Mouse (Mus musculus): ENCODE measurements around the gene Syn3.

Syn3 gene

DNA sequence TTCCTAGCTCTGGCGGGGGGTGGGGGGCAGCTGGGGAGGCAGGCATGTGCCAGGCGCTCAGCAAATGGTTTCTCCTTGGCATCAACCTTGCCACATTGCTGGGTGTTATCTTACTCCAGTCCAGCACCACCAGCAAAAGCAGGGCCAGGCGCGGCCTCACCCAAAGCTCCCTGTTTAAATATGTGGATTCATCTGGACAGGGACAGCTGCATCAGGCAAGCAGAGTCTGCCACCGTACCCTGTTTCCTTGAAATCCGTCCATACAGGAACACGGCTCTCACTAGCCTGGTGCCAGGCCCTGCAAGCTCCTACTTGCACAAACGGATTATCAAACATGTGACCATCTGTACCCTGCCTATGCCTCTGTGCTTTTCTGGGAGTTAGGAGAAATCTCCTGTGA lies 177.5 kb downstream of the Syn3 start:
- in situ Hi-C loops (cut with MboI; ENCODE audit: unreplicated experiment in 2 of 2) = loop anchor here in 1 of 2 experiments (25.0 kb wide), 1 partner anchor 416 kb away; no protein-coding TSS in a partner anchor

- in situ Hi-C loops (cut with MboI; ENCODE audit: unreplicated experiment in 2 of 2) = loop anchor here in 1 of 2 experiments (25.0 kb wide), 1 partner anchor 417 kb away; no protein-coding TSS in a partner anchor
Observed at GRCm38 (mm10) chr10:86320204-86320603, 178.5 kb downstream of the Syn3 start.

GRCm38 (mm10) chr10:86319526-86319925 lies 179.2 kb downstream of the Syn3 start:
- in situ Hi-C loops (cut with MboI; ENCODE audit: unreplicated experiment in 2 of 2) = loop anchor here in 1 of 2 experiments (25.0 kb wide), 1 partner anchor 418 kb away; no protein-coding TSS in a partner anchor

- in situ Hi-C loops (cut with MboI; ENCODE audit: unreplicated experiment in 2 of 2) = loop anchor here in 1 of 2 experiments (25.0 kb wide), 1 partner anchor 419 kb away; no protein-coding TSS in a partner anchor
Observed at GRCm38 (mm10) chr10:86318552-86319140, 180.1 kb downstream of the Syn3 start.

GRCm38 (mm10) chr10:86317633-86318032 lies 181.1 kb downstream of the Syn3 start:
- in situ Hi-C loops (cut with MboI; ENCODE audit: unreplicated experiment in 2 of 2) = loop anchor here in 1 of 2 experiments (25.0 kb wide), 1 partner anchor 420 kb away; no protein-coding TSS in a partner anchor

- in situ Hi-C loops (cut with MboI; ENCODE audit: unreplicated experiment in 2 of 2) = loop anchor here in 1 of 2 experiments (25.0 kb wide), 1 partner anchor 422 kb away; no protein-coding TSS in a partner anchor
Observed at GRCm38 (mm10) chr10:86315513-86315912, 183.2 kb downstream of the Syn3 start.

- in situ Hi-C loops (cut with MboI; ENCODE audit: unreplicated experiment in 2 of 2) = loop anchor here in 1 of 2 experiments (25.0 kb wide), 1 partner anchor 424 kb away; no protein-coding TSS in a partner anchor
Observed at GRCm38 (mm10) chr10:86313448-86313847, 185.2 kb downstream of the Syn3 start.

GRCm38 (mm10) chr10:86312976-86313375 lies 185.7 kb downstream of the Syn3 start:
- in situ Hi-C loops (cut with MboI; ENCODE audit: unreplicated experiment in 2 of 2) = loop anchor here in 1 of 2 experiments (25.0 kb wide), 1 partner anchor 424 kb away; no protein-coding TSS in a partner anchor

DNA sequence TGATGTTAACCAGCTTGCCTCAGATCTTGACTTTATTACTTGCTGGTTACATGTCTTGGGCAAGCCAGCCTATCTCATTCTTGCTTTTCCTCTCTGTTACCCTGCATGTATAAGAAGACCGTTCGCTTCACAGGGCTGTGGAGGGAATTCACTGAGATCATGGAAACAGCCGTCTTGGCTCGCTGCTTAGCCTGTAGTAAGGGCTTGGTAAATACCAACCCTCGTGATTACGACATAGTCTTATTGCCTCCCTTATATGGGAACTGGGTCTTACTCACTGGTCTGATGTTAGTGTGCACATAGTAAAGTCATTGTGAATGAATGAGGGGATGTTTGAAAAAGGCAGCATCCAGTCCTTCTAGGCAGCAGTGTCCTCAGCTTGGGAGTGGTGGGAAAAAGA lies 188.2 kb downstream of the Syn3 start:
- in situ Hi-C loops (cut with MboI; ENCODE audit: unreplicated experiment in 2 of 2) = loop anchor here in 1 of 2 experiments (25.0 kb wide), 1 partner anchor 427 kb away; no protein-coding TSS in a partner anchor

DNA sequence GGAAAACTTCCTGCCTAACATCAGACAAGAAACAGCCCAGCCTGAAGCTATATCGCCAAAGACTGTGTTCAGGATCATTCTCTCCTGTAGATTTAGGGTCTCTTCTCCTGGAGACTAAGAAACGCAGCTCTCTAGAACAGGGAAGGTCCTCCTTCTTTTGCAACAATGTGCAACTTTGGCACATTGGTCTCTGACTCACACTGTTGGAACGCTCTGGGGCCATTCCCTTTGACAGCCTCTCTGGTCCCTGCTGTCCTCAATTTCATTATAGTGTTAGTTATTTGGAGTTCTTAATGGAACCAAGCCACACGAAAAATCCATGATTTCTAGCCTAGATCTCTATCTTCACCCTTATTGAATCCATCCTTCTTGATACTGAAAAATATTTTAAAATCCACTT lies 191.5 kb downstream of the Syn3 start:
- in situ Hi-C loops (cut with MboI; ENCODE audit: unreplicated experiment in 2 of 2) = loop anchor here in 1 of 2 experiments (10.0 to 25.0 kb wide), 2 partner anchors 138 to 430 kb away; no protein-coding TSS in a partner anchor

- in situ Hi-C loops (cut with MboI; ENCODE audit: unreplicated experiment in 2 of 2) = loop anchor here in 1 of 2 experiments (10.0 to 25.0 kb wide), 2 partner anchors 140 to 433 kb away; no protein-coding TSS in a partner anchor
Observed at GRCm38 (mm10) chr10:86304583-86304982, 194.1 kb downstream of the Syn3 start.

DNA sequence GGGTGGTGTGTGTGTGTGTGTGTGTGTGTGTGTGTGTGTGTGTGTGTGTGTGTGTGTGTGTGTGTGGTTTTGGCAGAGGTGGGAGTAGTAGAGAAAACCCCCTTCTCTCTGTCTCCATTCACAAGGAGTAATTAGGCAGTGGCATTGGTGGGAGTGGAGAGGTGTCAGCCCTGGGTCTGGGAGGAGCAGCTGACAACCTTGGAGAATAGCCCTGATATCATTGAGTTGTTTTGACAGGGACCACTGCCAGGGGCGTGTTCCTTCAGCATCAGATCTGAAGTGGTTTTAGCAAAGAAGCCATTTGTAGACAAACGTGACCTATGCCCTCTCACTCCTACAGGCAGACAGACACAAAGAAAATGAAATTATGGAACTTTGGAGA lies 195.2 kb downstream of the Syn3 start:
- in situ Hi-C loops (cut with MboI; ENCODE audit: unreplicated experiment in 2 of 2) = loop anchor here in 1 of 2 experiments (10.0 to 25.0 kb wide), 2 partner anchors 141 to 434 kb away; no protein-coding TSS in a partner anchor

GRCm38 (mm10) chr10:86302761-86303494 lies 195.8 kb downstream of the Syn3 start:
- in situ Hi-C loops (cut with MboI; ENCODE audit: unreplicated experiment in 2 of 2) = loop anchor here in 1 of 2 experiments (10.0 to 25.0 kb wide), 2 partner anchors 142 to 434 kb away; no protein-coding TSS in a partner anchor

DNA sequence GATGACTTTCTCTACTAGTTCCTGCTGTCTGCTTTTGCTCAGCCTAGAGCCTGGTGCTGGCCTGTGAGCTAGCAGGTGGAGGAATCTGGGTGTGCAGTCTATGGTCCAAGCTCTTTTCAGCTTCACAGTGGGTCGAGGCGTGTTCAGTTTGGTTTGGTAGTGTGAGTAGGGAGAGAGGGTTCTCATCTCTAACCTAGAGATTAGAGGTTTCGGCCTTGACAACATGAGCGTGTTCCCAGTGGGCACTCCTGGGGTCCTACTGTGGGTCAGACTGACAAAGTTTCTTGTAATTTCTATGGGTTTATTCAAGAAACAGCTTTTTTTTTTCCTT lies 196.4 kb downstream of the Syn3 start:
- in situ Hi-C loops (cut with MboI; ENCODE audit: unreplicated experiment in 2 of 2) = loop anchor here in 1 of 2 experiments (10.0 to 25.0 kb wide), 2 partner anchors 143 to 435 kb away; no protein-coding TSS in a partner anchor

GRCm38 (mm10) chr10:86301593-86302317 lies 196.9 kb downstream of the Syn3 start:
- in situ Hi-C loops (cut with MboI; ENCODE audit: unreplicated experiment in 2 of 2) = loop anchor here in 1 of 2 experiments (10.0 to 25.0 kb wide), 2 partner anchors 143 to 436 kb away; no protein-coding TSS in a partner anchor

DNA sequence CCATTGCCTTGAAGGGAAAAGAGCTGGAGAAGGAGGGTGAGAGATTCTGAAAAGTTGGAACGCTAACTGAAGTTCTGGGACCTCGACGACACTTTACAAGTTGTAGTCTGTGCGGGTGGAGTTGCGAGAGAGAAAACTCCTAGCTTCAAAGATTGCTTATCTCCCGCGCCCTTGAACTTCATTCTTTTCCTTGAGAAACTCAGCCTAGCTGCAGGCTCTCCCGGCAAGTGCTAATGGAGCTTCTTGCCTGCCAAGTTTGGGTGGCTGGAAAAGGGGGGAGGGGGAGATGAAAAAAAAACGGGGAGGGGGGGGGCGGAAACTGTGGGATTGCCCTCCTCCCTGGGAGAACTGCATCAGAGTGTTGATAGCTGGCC lies 197.6 kb downstream of the Syn3 start:
- in situ Hi-C loops (cut with MboI; ENCODE audit: unreplicated experiment in 2 of 2) = loop anchor here in 1 of 2 experiments (10.0 to 25.0 kb wide), 2 partner anchors 144 to 436 kb away; no protein-coding TSS in a partner anchor

DNA sequence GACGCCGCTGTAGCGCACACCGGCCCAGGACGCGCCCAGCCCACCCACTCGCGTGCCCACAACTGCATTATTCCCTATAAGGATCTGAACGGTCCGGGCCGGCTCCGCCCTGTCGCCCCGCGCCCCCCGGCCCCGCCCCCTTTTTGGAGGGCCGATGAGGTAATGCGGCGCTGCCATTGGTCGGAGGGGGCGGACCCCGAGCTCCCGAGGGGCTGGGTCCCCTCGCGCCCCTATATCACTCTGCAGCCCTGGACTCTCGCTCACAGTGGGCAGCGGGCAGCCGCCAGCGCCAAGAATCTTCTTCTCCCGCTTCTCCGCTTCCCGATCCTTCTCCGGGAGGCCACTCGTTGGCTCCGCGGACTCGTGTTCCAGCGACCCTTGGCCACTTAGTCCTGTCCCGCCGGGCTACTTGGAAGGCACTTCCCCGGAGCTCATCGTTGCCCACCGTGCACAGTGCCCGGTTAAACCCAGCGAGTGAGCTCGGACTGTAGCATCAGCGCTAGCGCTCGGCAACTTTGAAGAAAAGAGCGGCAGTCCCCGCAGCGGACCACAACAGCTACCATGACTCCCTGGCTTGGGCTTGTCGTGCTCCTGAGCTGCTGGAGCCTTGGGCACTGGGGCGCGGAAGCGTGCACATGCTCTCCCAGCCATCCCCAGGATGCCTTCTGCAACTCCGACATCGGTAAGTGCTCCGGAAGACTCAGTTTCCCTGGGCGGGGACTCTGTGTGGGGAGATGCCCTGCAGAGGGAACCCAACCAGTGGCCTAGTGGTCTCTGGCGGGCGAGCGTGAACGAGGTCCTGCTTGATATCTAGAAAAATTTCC lies 198.2 kb downstream of the Syn3 start, which contains the start of gene Timp3:
Timp3 (plus strand) TSS at position 80 of the 824 bp plus-strand sequence.
- in situ Hi-C loops (cut with MboI; ENCODE audit: unreplicated experiment in 2 of 2) = loop anchor here in 1 of 2 experiments (10.0 to 25.0 kb wide), 2 partner anchors 144 to 437 kb away; no protein-coding TSS in a partner anchor

DNA sequence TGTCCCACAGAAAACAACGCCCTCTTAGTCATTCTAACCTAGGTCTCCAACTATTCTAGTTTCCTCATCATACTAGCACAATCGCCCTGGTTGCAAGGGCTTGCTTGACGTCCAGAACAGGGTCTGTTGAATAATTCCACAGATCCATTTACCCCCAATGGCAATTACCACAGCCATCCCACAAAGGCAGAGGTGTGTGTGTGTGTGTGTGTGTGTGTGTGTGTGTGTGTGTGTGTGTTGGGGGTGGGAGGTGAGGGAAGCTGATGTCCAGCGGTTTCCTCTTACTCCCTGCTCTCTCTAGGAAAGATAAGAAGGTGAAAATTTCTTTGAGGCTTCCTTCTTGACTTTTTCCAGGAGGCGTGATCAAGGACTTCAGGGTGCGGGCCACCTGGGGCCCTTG lies 198.9 kb downstream of the Syn3 start:
- in situ Hi-C loops (cut with MboI; ENCODE audit: unreplicated experiment in 2 of 2) = loop anchor here (5.0 to 25.0 kb wide), 7 partner anchors 115 to 438 kb away; no protein-coding TSS in a partner anchor

DNA sequence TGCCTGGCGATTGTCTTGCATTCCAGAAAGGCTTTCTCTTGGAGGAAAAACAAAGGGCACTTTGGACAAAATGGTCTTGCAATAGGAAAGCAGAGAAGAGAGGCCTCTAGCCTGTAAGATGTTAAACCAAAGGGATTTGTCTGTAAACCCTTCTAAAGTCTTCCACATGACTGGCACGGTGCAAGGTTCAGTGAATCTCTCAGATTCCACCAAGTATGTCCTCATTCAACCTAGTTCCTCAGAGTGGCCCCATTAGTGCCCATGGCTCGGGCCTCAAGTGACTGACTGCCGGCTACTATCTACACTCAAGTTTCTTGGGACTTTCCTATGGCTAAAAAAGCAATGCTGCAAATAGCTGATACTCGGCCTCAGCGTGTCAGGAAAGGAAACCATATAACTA lies 200.4 kb downstream of the Syn3 start:
- in situ Hi-C loops (cut with MboI; ENCODE audit: unreplicated experiment in 2 of 2) = loop anchor here (5.0 to 10.0 kb wide), 5 partner anchors 114 to 331 kb away; no protein-coding TSS in a partner anchor
